Mouse (Mus musculus): ENCODE measurements around the gene Ngrn.

GRCm38 (mm10) chr7:80296462-80296861, 35.4 kb downstream of the Ngrn start:
- no peak for TF ChIP-seq CTCF (IDR thresholded peaks at IDR 0.05; ENCODE audit: low read depth, low read length)
- no peak for TF ChIP-seq POLR2A (IDR thresholded peaks at IDR 0.05; ENCODE audit: borderline replicate concordance, low read depth, low read length)
